Mouse (Mus musculus) CD4-positive helper T cell, adult 2 months (primary cell): Measurements from ENCODE around the gene Rhot2.
"Not testable (repeated sequence)": the region's sequence is repeated elsewhere in the genome, so short reads cannot be mapped to it uniquely, and the experiment has no call there.

Experiments used
- DNase-seq: peaks from one replicate; pipeline ENCODE4 v3.0.0-alpha.2; 2012; ENCODE audit warnings: low read depth, missing footprints, low spot score

The Rhot2 gene

DNA sequence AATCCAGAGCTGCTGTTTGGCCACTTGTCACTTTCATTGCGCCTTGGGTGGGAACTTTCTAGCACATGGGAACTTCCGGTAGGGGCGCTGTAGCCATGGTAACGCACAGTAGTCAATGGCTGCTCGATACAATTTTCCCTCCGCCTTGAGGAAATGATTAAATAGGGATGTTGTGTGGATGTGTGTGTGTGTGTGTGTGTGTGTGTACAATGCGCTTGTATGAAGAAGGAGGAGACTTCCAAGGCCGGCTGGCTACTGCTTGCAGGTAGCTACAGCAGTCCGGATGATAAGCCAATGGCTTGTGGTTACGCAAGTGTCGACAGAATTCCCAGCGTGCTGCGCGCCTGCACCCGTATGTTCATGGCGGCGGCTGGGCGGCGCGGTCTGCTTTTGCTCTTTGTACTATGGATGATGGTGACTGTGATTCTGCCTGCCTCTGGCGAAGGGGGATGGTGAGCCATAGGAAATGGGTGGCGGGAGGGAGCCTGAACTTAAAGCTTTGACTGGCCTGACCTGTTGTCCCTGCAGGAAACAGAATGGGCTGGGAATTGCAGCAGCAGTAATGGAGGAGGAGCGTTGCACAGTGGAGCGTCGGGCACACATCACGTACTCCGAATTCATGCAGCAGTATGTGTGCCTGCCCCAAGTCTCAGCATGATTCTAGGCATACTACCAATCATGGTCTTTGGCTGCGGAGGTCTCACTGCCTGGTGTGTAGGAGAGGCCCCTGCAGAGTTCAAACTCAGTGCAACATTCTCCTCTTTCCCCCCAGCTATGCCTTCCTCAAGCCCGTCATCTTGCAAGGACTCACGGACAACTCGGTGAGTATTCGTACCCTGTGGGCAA is 15.7 kb downstream of the Rhot2 start, which contains the start of gene Jmjd8:
Jmjd8 (plus strand) TSS at position 156 of the 846 bp plus-strand sequence.
- DNase-seq: peak; percentile 85

DNA sequence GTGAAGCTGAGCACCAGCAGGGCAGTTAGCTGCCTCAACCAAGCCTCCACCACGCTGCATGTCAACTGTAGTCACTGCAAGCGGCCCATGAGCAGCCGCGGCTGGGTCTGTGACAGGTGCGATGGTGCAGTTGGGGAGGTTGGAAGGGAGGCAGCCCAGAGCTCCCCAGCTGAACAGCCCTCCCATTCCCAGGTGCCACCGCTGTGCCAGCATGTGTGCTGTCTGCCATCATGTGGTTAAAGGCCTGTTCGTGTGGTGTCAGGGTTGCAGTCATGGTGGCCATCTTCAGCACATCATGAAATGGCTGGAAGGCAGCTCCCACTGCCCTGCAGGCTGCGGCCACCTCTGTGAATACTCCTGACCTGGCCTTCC is 16.4 kb downstream of the Rhot2 start:
- DNase-seq: peak; percentile 29

DNA sequence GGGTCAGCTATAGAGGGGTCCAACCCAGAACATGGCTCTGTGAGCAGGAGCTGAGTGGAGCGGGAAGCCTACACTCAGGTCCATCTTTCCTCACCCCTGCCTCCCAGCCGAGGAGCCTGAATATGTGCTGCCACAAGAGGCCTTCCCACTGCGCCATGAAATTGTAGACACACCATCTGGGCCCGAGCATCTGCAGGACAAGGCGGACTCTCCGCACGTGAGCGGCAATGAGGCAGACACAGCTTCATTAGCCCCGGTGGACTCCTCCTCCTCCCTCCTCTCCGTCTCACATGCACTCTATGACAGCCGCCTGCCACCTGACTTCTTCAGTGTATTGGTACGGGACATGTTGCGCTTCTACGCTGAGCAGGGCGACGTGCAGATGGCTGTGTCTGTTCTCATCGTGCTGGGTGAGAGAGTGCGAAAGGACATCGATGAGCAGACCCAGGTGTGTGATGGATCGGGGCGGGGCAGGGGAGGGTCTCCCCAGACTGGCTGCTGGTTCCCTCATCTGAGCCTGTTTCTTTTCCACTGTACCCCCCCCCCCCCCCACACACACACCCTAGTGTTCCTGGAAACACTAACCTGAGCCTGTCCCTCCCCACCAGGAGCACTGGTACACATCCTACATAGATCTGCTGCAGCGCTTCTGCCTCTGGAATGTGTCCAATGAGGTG is 17.0 kb downstream of the Rhot2 start:
- no peak for DNase-seq

DNA sequence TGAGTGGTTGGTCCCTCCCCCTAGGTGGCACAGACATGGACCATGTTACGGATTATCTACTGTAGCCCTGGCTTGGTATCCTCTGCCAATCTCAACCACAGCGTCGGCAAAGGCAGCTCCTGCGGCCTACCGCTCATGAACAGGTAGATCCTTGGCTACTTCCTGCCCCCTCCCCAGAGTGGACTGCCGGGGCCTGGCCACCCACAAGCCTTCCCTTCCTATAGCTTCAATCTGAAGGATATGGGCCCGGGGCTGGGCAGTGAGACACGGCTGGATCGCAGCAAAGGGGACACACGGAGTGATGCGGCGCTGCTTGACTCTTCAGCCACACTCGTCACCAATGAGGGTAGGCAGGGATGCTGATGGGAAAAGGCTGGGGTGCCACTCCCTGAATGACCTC is 17.6 kb downstream of the Rhot2 start:
- no peak for DNase-seq

DNA sequence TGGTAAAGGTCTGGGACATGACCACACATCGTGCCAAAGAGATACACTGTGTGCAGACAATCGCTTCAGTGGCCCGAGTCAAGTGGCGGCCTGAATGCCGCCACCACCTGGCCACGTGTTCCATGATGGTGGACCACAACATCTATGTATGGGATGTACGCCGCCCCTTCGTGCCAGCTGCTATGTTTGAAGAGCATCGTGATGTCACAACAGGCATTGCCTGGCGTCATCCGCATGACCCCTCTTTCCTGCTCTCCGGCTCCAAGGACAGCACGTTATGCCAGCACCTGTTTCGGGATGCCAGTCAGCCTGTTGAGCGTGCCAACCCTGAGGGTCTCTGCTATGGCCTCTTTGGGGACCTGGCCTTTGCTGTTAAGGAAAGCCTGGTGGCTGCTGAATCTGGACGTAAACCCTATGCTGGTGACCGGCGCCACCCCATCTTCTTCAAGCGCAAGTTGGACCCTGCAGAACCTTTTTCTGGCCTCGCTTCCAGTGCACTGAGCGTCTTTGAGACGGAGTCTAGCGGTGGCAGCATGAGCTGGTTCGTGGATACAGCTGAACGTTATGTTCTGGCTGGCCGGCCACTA is 18.6 kb downstream of the Rhot2 start:
- DNase-seq: no peak

DNA sequence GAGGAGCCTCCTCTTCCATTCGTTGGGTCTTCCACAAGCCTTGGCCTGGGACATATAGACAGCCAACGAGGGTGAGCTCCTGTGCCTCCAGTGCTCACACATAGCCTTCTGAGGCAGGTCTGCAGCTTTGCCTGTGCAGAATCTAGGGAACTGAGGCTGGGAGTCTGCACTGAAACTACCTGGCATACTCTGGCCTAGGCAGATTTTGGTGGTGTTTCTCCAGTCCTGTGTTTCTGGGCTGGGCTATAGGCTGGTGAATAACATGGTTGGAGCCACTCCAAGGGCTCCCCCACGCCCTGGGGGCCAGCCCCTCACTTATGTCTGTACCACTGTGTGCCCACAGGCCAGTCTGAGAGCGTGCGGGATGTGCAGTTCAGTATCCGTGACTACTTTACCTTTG is 19.3 kb downstream of the Rhot2 start:
- no peak for DNase-seq

DNA sequence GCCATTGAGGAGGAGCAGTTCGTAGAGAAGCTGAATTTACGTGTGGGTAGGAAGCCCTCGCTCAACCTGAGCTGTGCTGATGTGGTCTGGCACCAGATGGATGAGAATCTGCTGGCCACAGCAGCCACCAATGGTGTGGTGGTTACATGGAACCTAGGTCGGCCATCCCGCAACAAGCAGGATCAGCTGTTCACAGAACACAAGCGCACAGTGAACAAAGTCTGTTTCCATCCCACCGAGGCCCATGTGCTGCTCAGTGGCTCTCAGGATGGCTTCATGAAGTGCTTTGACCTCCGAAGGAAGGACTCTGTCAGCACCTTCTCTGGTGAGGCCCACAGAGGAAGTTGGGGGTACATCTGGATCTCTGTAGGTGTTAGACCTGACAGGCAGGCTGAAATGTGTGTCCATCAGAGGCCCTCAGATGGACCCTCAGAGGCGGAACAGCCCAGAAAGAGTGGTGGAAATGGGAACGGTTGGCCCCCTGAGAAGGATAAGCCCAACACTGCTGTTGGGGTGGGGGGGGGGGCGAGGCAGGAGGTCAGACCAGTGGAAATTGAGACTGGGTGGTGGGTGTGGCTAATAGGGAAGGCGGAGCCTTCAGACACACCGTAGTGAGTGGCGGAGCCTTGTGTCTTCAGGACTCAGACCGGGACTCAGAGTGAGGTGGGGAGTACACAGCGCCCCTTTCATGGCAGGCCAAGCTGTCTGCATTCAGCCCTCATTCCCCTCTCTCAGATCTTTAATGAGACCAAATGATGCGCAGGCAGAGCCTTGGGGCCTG is 20.1 kb downstream of the Rhot2 start:
- no peak for DNase-seq

DNA sequence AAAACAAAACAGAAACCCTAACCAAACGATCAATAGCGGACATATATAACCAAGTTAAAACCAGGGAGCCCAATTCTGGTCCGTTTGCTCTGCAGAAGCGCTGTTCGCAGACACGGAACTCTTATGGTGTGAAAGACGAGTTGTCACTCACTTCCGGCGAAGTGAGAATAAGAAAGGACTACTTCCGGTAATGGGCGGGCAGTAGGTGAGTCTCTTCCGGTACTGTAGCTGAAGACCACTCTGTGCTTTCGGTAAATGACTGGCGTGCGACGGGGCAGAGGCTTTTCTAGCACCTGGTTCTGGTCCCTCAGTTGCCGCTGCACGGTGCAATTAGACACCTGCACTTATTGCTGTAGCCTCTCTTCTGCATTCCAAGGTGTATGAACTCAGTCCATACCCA is 21.2 kb downstream of the Rhot2 start, which contains the start of gene Wdr24:
Wdr24 (plus strand) TSS at position 176 of the 400 bp plus-strand sequence.
- peak; percentile 90 for DNase-seq

DNA sequence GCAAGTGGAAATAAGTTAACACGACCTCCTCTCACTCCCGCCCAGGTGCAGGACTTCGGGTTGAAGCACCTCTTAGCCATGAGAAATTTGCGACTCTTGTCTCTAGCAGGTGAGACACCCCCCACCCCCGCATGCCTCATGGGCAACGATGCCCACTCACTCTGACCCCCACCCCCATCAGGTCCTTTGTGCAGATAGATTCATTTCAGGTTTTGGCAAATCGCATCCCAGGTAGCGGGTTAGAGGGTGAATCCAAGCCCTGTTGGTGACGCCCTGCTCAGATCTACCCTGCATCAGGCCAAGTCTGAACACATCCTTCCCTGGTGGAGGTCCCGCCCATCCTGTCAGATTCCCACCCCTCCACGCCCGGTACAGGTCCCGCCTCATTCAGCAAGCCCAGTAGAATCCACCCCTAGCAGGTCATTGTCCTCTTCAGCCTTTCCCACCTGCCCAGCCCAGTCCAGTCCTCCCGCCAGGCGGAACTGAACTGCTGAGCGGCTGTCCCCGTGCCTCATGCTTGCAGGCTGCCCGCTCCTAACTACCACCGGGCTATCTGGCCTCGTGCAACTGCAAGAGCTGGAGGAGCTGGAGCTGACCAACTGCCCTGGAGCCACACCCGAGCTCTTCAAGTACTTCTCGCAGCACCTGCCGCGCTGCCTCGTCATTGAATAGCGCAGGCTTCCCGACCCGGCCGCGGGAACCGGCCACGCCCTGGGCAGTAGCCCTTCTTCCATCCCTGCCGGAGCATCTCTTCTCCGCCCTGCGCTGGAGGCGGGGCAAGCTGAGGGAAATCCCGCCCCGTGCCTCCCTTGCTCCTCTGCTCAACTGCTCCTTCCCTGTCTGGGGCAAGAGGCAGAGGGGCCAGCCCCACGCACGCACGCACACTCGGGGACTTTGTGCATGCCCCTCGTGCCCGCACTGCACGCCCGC is 25.5 kb downstream of the Rhot2 start:
- no peak for DNase-seq

DNA sequence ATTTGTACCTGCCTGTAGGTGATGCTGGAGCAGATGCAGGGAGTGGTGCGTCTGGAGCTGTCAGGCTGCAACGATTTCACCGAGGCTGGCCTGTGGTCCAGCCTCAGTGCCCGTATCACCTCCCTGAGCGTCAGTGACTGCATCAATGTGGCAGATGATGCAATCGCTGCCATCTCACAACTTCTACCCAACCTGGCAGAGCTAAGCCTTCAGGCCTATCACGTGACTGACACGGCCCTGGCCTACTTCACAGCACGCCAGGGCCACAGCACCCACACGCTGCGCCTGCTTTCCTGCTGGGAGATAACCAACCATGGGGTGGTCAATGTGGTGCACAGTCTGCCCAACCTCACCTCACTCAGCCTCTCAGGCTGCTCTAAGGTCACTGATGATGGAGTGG is 27.0 kb downstream of the Rhot2 start:
- DNase-seq: no peak

DNA sequence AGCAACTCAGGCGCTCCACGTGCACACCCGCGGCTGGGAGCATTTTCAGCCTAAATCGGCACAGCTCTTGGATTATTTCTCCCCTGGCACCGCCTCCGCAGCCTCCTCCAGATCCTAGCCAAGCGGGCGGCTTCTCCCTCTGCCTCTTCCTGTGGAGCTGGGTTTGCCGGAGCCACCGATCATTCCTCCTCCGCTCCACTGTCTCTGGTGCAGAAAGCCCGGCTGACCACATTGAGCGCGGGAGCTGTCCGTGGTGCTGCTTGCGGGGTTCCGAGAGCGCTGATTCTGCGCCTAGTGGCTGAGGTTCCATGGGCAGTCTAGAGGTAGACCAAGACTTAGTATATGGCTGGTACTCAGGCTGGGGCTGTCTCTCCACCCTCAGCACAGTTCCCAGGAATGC is 31.2 kb downstream of the Rhot2 start:
- peak; percentile 76 for DNase-seq

DNA sequence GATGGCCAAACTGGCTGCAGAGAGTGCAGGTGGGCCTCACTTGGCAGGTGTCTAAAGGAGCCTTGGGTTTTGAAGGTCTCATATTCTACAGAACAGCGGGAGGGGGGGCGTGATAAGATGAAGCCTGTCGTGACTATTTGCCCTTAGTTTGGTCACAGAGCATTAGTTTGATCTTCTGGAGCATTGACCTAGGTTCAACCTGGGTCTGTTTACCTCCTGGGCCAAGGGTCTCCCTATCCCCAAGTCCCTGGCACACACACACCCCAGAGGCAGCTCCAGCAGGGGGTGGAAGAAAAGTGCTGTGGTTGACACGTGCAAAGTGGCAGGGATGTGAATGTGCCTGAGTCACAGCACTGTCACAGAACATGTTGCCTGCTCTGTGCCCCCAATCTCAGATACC is 33.8 kb downstream of the Rhot2 start:
- DNase-seq: no peak

DNA sequence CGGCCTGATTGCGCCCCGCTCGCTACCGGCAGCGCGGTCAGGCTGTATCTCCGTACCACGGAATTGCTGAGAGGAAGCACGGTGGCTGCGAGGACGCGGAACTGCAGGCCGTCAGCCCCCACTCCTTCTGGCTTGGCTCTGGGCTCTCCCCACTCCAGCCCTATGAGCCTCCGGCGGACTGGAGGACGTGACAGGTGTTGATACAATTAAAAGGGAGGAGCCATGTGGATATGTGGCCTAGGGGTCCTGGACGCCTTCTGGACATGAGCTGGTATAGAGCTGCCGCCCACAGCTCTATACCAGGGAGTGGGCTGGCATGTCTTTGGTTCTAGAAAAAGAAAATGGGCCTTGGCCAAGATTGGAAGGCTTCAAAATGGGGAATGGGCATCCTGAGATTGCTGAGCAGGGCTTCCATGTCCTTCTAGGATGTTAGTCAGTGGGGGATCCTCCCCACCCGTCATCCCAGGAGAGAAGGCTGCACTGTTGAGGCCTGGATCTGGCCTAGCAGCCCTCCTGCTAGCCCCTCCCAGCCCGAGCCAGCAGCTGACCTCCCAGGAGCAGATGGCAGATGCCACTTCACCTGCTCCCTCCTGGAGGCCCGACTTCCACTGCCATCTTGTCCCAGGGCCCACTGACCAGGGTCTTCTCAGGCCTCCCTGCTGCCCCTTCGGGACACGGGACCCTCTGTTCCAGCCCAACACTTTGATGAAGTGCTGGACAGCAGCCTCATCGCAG is 34.9 kb downstream of the Rhot2 start:
- no peak for DNase-seq

DNA sequence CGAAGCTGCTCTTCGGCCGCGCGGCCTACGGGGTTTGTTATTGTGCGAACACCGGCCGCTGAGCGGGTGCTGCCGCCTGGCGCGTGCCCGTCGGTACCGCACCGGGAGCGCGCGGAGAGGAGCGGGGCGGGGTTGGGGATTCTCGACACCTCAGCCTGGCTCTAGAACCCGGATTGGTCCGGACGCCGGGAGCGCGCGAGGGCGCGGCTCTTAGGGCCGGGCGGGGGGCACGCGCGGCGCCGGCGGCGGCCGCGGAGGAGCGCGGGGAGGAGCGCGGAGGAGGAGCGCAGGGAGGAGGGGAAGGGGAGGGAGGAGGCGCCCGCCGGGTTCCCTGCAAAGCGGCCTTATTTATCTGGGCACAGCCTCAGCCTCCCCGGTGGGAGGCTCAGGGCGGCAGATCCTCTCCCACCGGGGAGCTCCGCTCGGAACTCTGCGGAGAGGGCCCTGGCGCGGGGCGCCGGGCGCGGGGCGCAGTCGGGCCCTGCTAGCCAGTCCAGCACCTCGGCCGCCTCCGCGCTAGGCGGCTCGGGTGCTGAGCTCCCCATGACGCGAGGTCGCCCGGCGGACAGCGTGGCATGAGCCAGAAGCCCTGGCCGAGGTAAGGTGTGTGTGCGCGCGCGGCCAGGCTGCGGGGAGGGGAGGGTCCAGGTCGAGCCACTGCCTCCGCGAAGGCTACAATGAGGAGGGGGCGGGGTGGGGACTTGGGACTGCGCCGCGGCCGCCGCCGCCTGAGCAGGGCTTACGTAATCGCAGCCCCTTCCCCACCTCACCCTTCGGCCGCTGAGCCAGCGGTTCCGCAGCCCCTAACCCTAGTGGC is 35.7 kb downstream of the Rhot2 start, which contains the start of gene Fbxl16:
Fbxl16 (plus strand) TSS at position 297 of the 817 bp plus-strand sequence.
- peak; percentile 49 for DNase-seq

DNA sequence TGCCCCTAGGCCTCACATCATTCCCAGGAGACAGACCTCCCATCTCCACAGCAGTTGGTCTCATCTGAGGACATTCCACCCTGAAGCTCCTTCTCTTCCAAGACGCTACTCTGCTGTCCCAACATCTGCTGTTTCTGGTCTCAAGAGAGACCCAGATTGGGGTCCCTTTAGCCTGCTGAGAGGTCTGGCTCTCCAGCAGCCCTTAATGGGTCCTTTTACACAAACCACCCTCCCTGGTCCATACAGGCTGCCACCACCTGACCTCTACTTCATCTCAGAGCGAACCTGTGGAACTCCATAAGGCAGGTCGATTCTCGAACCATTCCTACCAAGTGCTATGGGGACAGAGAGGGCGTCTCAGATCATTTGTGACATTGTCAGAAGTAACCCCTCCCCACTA is 36.6 kb downstream of the Rhot2 start:
- no peak for DNase-seq

DNA sequence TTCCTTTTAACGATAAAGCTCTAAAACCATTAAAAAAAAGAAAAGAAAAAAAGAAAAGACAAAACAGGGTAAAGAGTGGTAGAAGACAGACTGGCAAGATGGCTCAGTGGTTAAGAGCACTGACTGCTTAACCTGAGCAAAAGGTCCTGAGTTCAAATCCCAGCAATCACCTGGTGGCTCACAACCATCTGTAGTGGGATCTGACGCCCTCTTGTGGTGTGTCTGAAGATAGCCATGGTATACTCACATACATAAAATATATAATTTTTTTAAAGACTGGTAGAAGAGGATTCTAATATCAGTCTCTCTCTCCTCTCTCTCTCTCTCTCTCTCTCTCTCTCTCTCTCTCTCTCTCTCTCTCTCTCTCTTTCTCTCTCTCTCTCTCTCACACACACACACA is 37.2 kb downstream of the Rhot2 start:
- not testable (repeated sequence) for DNase-seq

DNA sequence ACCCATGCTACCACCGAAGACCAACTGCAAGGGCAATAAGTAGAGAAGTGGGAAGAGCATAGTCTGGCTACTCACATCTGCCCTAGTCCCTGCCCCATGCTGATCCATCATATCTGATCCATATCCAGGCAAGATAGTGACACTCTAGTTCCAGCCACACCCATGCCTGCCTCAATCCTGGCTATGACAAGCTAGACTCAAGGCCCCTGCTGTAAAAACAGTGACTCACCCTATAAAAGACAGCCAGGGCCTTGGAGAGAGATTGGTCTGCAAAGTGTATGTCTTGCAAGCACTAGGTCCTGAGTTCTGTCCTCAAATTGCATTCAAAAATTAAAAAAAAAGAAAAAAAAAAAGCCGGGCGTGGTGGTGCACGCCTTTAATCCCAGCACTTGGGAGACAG is 38.1 kb downstream of the Rhot2 start:
- DNase-seq: no peak

DNA sequence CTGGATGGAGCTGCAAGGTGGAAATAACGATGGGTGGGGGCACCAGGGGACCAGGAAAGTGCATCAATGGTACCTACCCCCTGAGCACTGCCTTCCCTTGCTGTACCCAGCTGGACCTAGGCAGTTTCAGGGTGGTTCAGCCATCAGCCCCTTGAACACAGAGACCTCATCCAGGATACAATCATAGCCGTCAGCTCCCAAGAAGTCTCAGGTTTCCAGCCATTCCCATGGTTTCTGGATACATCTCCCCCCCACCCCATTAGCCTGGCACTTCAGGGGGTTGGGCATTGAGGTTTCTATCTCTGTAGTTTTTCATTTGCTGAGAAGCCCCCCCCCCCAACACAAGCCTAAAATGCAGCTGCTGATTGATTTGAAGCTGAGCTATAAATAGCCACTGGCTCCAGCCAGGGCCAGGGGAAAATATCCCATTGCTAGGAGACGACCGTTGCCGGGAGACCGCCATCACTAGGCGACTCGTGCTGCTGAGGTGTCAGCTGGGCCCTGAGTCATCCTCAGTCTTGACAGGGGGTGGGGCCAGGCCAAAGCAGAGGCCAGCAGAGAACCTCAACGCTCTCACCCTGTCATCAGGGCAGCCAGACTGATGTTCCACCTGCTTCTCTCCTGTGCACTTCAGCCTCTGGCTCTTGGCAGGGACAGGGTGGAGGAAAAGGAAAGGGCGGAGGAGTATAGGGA is 41.7 kb downstream of the Rhot2 start:
- DNase-seq: no peak
